Mouse (Mus musculus): Measurements from ENCODE around the gene 1500011B03Rik.

- peak in 1 of 2 experiments; percentile 80; a peak in 2 of 4 replicates for TF ChIP-seq POLR2A (IDR thresholded peaks at IDR 0.05; ENCODE audit: control insufficient read depth in 1 of 2, insufficient read depth in 1 of 2, low read depth in 1 of 2, low read length in 2 of 2, poor library complexity in 1 of 2)
- no peak for TF ChIP-seq UBTF (IDR thresholded peaks at IDR 0.05; ENCODE audit: borderline replicate concordance, insufficient read depth, low read depth, low read length)
- peak; percentile 37; the same call in 1 of the 2 replicates for TF ChIP-seq SIN3A (IDR thresholded peaks at IDR 0.05; ENCODE audit: low read length)
- TF ChIP-seq MAZ (IDR thresholded peaks at IDR 0.05; ENCODE audit: low read depth, low read length), result peak; percentile 44; the same call in 1 of the 2 replicates
- peak in 1 of 3 experiments; percentile 1; a peak in 1 of 6 replicates for TF ChIP-seq CTCF (IDR thresholded peaks at IDR 0.05 in 2 of 3, conservative IDR thresholded peaks at IDR 0.05 in 1 of 3; ENCODE audit: control insufficient read depth in 1 of 3, insufficient read depth in 1 of 3, low read depth in 2 of 3, low read length in 3 of 3, poor library complexity in 1 of 3, severe bottlenecking in 1 of 3)
- no peak for TF ChIP-seq CHD2 (IDR thresholded peaks at IDR 0.05; ENCODE audit: low read length)
- no peak for TF ChIP-seq EP300 (IDR thresholded peaks at IDR 0.05; ENCODE audit: low read depth in 1 of 2, low read length in 2 of 2)
- no peak for TF ChIP-seq POLR2AphosphoS5 (IDR thresholded peaks at IDR 0.05; ENCODE audit: borderline replicate concordance, low read depth, low read length)
- TF ChIP-seq USF2 (IDR thresholded peaks at IDR 0.05; ENCODE audit: borderline replicate concordance in 1 of 2, insufficient read depth in 1 of 2, low read depth in 1 of 2, low read length in 2 of 2), result no peak
- TF ChIP-seq MAFK (IDR thresholded peaks at IDR 0.05; ENCODE audit: borderline replicate concordance, low read depth, low read length), result no peak
Observed at GRCm38 (mm10) chr5:114825978-114826691, 2.9 kb upstream of the 1500011B03Rik start.

Data from MEL (cell line).